ENCODE assay signal across 14 mouse cellular contexts in the genomic region with DNA sequence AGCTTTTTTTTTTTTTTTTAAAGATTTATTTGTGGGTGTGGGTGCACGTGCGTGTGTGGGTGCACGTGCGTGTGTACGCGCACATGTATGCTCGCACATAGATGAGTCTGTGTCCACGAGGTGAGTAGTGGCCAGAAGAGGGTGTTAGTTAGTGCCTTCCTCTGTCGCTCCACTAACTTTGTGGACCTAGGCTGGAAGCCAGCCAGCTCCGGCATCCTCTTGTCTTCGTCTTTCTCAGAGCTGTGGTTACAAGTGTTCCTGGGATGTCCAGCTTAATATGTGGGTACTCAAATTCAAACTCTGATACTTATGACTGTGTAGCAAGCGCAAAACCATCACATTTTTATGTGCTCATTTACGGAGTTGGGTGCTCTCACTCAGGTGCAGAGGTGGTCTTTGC.
"Had no signal": no experiment of that assay in that cellular context is flagged by ENCODE, and none has a peak within 500 bp of the region (broad histone marks: within the 10 kb centered on the region; RNA-seq: fewer than 3 reads in every experiment).

No protein-coding gene starts in this region.

- H3K27ac ChIP-seq: layer of hippocampus, adult 2 months; limb, embryonic 10.5 days; limb, embryonic 13.5 days; liver, embryonic 12.5 days; liver, embryonic 15.5 days; macrophage had no signal

- H3K9me3 ChIP-seq: limb, embryonic 10.5 days; limb, embryonic 13.5 days; liver, embryonic 12.5 days; liver, embryonic 15.5 days had no signal

- H3K4me3 ChIP-seq: layer of hippocampus, adult 2 months; limb, embryonic 10.5 days; limb, embryonic 13.5 days; liver, embryonic 12.5 days; liver, embryonic 15.5 days had no signal

- H3K36me3 ChIP-seq: limb, embryonic 10.5 days; limb, embryonic 13.5 days; liver, embryonic 12.5 days; liver, embryonic 15.5 days had no signal

- DNase-seq: kidney, adult 11 months; kidney, adult 9 months; layer of hippocampus, adult 9-11 months; liver; lung, adult 18-20 months; midbrain, embryonic 14.5 days; thymus, postnatal 25 days had no signal

- H3K4me2 ChIP-seq: limb, embryonic 13.5 days; liver, embryonic 12.5 days; liver, embryonic 15.5 days; midbrain, embryonic 11.5 days had no signal

- ATAC-seq: liver, embryonic 12.5 days had no signal

- H3K4me1 ChIP-seq: liver, embryonic 15.5 days had no signal

- H3K27me3 ChIP-seq: limb, embryonic 13.5 days; liver, embryonic 15.5 days had no signal

- H3K9ac ChIP-seq: limb, embryonic 13.5 days; liver, embryonic 12.5 days; liver, embryonic 15.5 days had no signal
